Mouse (Mus musculus) stomach, embryonic 16.5 days (tissue): ENCODE measurements around the gene Plbd1. TPM values are rescaled to one million over a fixed set of nuclear protein-coding genes. Genes with fewer than 3 reads are reported as not detected.

Source experiments
- ATAC-seq: fragments of 200-750 bp; cut with Nextera tagmentation; 2 replicates; pipeline ENCODE4 v1.8.0; 2017; ENCODE audit warnings: moderate number of reproducible peaks, moderate TSS enrichment; ENCODE audit not compliant: insufficient read depth, low FRiP score
- H3K27ac ChIP-seq: fragments of 300-500 bp; sonication (generic); 2 replicates; pipeline ENCODE4 v1.5.1; 2014; ENCODE audit warnings: low read length
- H3K27me3 ChIP-seq: fragments of 300-500 bp; sonication (generic); 2 replicates; pipeline ENCODE4 v1.6.1; 2014; ENCODE audit warnings: low read length, control low read depth, mixed read lengths; ENCODE audit not compliant: control insufficient read depth, insufficient read depth
- H3K36me3 ChIP-seq: fragments of 300-500 bp; sonication (generic); 2 replicates; pipeline ENCODE4 v1.6.1; 2014; ENCODE audit warnings: low read length; ENCODE audit not compliant: control insufficient read depth, insufficient read depth
- H3K4me1 ChIP-seq: fragments of 300-500 bp; sonication (generic); 2 replicates; pipeline ENCODE4 v1.6.1; 2014; ENCODE audit warnings: low read length, control low read depth, mixed read lengths; ENCODE audit not compliant: control insufficient read depth, insufficient read depth
- H3K4me2 ChIP-seq: fragments of 300-500 bp; sonication (generic); 2 replicates; pipeline ENCODE4 v1.6.1; 2014; ENCODE audit warnings: low read depth, low read length, mixed read lengths
- H3K4me3 ChIP-seq: fragments of 300-500 bp; sonication (generic); replicated peaks from 2 replicates; pipeline ENCODE4 v1.5.1; 2014; ENCODE audit warnings: mild to moderate bottlenecking, low read length
- H3K9ac ChIP-seq: fragments of 300-500 bp; sonication (generic); 2 replicates; pipeline ENCODE4 v1.6.1; 2014; ENCODE audit warnings: low read length
- H3K9me3 ChIP-seq: fragments of 300-500 bp; sonication (generic); replicated peaks from 2 replicates; pipeline ENCODE4 v1.6.1; 2016; ENCODE audit warnings: low read length, control low read depth; ENCODE audit not compliant: control insufficient read depth
- WGBS: fragments of 180-500 bp; shearing (Covaris S2); extraction: QIAGEN DNeasy Blood & Tissue Kit; methylation state at CpG from one replicate; pipeline ENCODE4 v1.1.7; 2014; 5-methylcytosine and 5-hydroxymethylcytosine counted together
- polyA plus RNA-seq: library from polyadenylated mRNA; unstranded; fragments of >200 nt; fragmentation: Nextera tagmentation; extraction: Ambion mirVana; gene quantifications from 2 replicates; pipeline ENCODE4 v1.2.1, GENCODE M21; 2015

Gene Plbd1
- polyA plus RNA-seq, 1 experiment from 2014 or later, result 32.8 TPM

- Histone ChIP-seq H3K27me3 (no peaks in the 10 kb centered on the region), H3K27ac (no peak overlapping the region), H3K4me3 (no peak overlapping the region), H3K4me1 (no peaks in the 10 kb centered on the region), H3K9me3 (no peaks in the 10 kb centered on the region), H3K4me2 (no peak overlapping the region), H3K9ac (no peak overlapping the region), H3K36me3 (no peaks in the 10 kb centered on the region)
- 80% methylated on average over 11 of the region's 11 CpGs for WGBS
- ATAC-seq, result no peak
These were observed 21.9 kb upstream of the Plbd1 start for GRCm38 (mm10) chr6:136683410-136684334.

DNA sequence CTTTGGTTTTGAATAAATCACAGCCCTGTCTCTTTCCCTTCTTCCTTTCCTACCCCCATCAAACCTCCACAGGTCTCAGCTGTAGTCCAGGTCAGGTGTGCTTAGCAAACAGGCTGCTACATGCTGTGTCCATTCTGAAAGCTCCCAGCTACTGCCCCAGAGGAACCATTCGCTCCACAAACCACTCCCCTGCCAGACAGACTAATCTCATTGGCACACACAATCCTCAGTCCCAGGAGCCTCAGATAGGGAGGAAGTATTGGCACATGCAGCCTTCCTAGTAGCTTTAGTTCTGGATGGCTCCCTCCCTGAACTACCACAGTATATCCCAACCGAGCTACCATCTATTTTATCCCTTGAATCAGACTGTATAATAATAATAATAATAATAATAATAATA lies 17.7 kb upstream of the Plbd1 start:
- Histone ChIP-seq H3K9ac (no peak overlapping the region), H3K27me3 (no peaks in the 10 kb centered on the region), H3K4me2 (no peak overlapping the region), H3K27ac (no peak overlapping the region), H3K9me3 (no peaks in the 10 kb centered on the region), H3K4me1 (no peaks in the 10 kb centered on the region), H3K36me3 (no peaks in the 10 kb centered on the region), H3K4me3 (no peak overlapping the region)
- WGBS, result 15% methylated on average over 2 of the region's 2 CpGs
- no peak for ATAC-seq

DNA sequence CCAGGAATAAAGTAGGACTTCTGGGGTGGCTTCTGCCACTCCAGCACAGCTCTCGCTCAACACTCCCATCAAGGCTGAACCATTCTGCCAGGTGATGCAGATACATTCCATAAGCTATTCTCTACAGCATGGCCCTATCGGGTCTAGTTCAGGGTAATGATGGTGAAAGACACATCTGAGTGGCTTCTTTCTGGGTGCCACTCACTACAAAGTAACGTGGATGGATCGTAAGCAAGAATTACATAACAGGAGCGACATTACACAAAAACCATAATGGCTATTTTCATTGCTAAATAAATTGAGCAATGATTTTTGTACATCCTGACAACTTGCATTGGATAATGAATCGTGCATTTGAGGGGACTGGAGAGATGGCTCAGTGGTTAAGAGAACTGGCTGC lies 13.2 kb upstream of the Plbd1 start:
- Histone ChIP-seq H3K4me2 (no peak overlapping the region), H3K9me3 (no peaks in the 10 kb centered on the region), H3K9ac (no peak overlapping the region), H3K27ac (no peak overlapping the region), H3K4me3 (no peak overlapping the region), H3K4me1 (peaks cover 7% of the 10 kb centered on the region), H3K27me3 (no peaks in the 10 kb centered on the region), H3K36me3 (no peaks in the 10 kb centered on the region)
- WGBS, result 92% methylated on average over 6 of the region's 6 CpGs
- ATAC-seq, result no peak

DNA sequence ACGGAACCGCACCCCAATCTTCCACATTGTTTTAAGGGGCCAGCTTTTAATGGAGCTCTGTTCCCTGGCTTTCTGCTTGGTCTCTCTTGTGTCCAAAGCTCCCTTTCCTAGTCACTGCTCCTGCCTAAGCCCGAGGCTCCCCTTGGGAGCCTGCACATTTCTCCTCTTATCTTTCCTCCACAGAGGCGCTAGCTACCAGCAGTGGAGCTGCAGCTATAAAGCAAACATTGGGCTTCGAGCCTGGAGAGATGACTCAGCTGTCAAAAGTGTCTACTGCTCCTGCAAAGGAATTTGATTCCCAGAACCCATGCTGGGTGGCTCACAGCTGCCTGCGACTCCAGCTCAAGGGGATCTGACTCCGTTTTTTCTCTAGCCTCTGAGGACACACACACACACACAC lies 10.7 kb upstream of the Plbd1 start:
- no peak overlapping the region for H3K4me3 ChIP-seq
- peaks cover 7% of the 10 kb centered on the region for H3K4me1 ChIP-seq
- H3K9me3 ChIP-seq, result no peaks in the 10 kb centered on the region
- 0 out of 2 replicates have a peak overlapping the region, but pooled peaks have one; percentile 16 for H3K9ac ChIP-seq
- 39% methylated on average over 7 of the region's 7 CpGs for WGBS
- H3K36me3 ChIP-seq, result no peaks in the 10 kb centered on the region
- peak; percentile 80; the same call in 1 of the 2 replicates for ATAC-seq
- no peaks in the 10 kb centered on the region for H3K27me3 ChIP-seq
- no peak overlapping the region for H3K4me2 ChIP-seq
- peak overlapping the region; percentile 57 for H3K27ac ChIP-seq

GRCm38 (mm10) chr6:136669274-136669673 lies 7.5 kb upstream of the Plbd1 start:
- WGBS, result 59% methylated on average over 5 of the region's 5 CpGs
- H3K9me3 ChIP-seq, result no peaks in the 10 kb centered on the region
- H3K4me2 ChIP-seq, result no peak overlapping the region
- H3K27me3 ChIP-seq, result no peaks in the 10 kb centered on the region
- no peaks in the 10 kb centered on the region for H3K36me3 ChIP-seq
- peak overlapping the region; percentile 35; the same call in 1 of the 2 replicates for H3K27ac ChIP-seq
- no peak overlapping the region for H3K4me3 ChIP-seq
- H3K4me1 ChIP-seq, result peaks cover 7% of the 10 kb centered on the region
- no peak overlapping the region for H3K9ac ChIP-seq
- ATAC-seq, result no peak

GRCm38 (mm10) chr6:136668266-136668986 lies 6.7 kb upstream of the Plbd1 start:
- Histone ChIP-seq H3K36me3 (no peaks in the 10 kb centered on the region), H3K4me3 (no peak overlapping the region), H3K9me3 (no peaks in the 10 kb centered on the region), H3K9ac (no peak overlapping the region), H3K4me1 (peaks cover 7% of the 10 kb centered on the region), H3K27ac (peak overlapping the region; percentile 35; the same call in 1 of the 2 replicates), H3K27me3 (no peaks in the 10 kb centered on the region), H3K4me2 (no peak overlapping the region)
- WGBS, result 38% methylated on average over 14 of the region's 14 CpGs
- ATAC-seq, result peak; percentile 86

DNA sequence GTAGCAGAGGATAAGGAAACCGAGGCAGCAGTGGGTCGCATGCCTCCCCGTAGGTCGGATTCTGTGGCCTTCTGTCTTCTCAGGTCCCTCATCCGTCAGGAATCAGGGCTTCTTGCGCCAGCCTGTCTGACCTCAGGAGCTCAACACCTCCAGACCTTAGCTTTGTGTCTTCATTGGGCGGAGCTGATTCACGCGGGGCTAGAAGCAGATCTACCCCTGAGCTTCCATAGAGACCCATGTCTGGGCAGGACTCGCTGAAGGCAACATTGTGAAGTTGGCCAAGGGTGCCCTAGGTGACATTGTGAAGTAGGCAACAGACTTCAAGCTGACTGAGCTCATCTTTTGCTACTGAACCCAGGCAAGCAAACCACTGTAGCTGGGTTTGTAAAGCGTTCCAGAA lies 335 bp upstream of the Plbd1 start:
- ATAC-seq, result no peak
- WGBS, result 39% methylated on average over 11 of the region's 11 CpGs
- peak overlapping the region; percentile 57 for H3K4me2 ChIP-seq

GRCm38 (mm10) chr6:136660831-136661705 lies 660 bp downstream of the Plbd1 start:
- Histone ChIP-seq H3K36me3 (no peaks in the 10 kb centered on the region), H3K4me1 (peaks cover 7% of the 10 kb centered on the region; the same call in 1 of the 2 replicates), H3K4me2 (peak overlapping the region; percentile 57), H3K27me3 (peaks cover 10% of the 10 kb centered on the region; the same call in 1 of the 2 replicates), H3K9me3 (no peaks in the 10 kb centered on the region), H3K4me3 (peak overlapping the region; percentile 42), H3K27ac (peak overlapping the region; percentile 21; the same call in 1 of the 2 replicates), H3K9ac (peak overlapping the region; percentile 64)
- WGBS, result 20% methylated on average over 34 of the region's 34 CpGs
- ATAC-seq, result no peak; the same call in 1 of the 2 replicates

More for the DNA sequence above, 335 bp upstream of the Plbd1 start:
- H3K27me3 ChIP-seq, result peaks cover 10% of the 10 kb centered on the region; the same call in 1 of the 2 replicates
- peak overlapping the region; percentile 64 for H3K9ac ChIP-seq
- no peak overlapping the region for H3K27ac ChIP-seq
- H3K4me1 ChIP-seq, result peaks cover 7% of the 10 kb centered on the region; the same call in 1 of the 2 replicates
- peak overlapping the region; percentile 42 for H3K4me3 ChIP-seq
- no peaks in the 10 kb centered on the region for H3K9me3 ChIP-seq
- no peaks in the 10 kb centered on the region for H3K36me3 ChIP-seq
